Mouse (Mus musculus): ENCODE results near the gene Plekha3. TPM values are rescaled to one million over a fixed set of nuclear protein-coding genes. Genes with fewer than 3 reads are reported as not detected.

Gene Plekha3
- polyA plus RNA-seq, 2 experiments: 3.1 to 3.9 TPM

DNA sequence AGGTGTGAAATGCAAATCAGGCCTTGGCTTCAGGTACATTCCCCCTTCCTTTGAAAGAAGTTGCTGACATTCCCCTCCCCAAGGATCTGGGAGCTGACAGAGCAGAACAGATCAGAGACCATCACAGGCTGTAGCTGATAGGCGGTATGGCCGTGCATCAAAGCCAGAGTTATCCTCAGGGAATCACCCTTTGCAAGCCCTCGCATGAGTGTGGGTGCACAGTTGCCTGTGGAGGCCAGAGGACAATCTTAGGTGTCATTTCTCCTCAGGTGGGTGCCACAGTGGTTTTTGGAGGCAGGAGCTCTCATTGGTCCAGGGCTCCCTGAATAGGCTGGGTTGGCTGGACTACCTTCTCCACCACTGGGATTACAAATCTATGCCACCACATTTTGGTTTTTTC is 27.1 kb downstream of the Plekha3 start:
- no peak for DNase-seq (ENCODE audit: low read depth in 3 of 3, low spot score in 3 of 3)
- H3K9me3 ChIP-seq (ENCODE audit: control insufficient read depth, low read length): no peaks in the 10 kb centered on the region
- WGBS (ENCODE audit: insufficient replicate concordance): 76% methylated on average over 3 of the region's 3 CpGs
- no peaks in the 10 kb centered on the region for H3K4me1 ChIP-seq (replicated peaks; ENCODE audit: control insufficient read depth in 2 of 2, insufficient read depth in 2 of 2, low read length in 1 of 2)
- no peaks in the 10 kb centered on the region for H3K27me3 ChIP-seq (ENCODE audit: control insufficient read depth, insufficient read depth, low read length)
- H3K9ac ChIP-seq (replicated peaks): no peak overlapping the region
- no peak overlapping the region for H3K27ac ChIP-seq
- no peak overlapping the region for H3K4me2 ChIP-seq (ENCODE audit: low read depth)
- H3K4me3 ChIP-seq (ENCODE audit: insufficient read depth in 1 of 2, low read depth in 2 of 2, low read length in 2 of 2): no peak overlapping the region
- no peak for ATAC-seq (ENCODE audit: insufficient read depth)
- TF ChIP-seq EP300 (IDR thresholded peaks at IDR 0.05; ENCODE audit: low read depth): no peak
- TF ChIP-seq CTCF (IDR thresholded peaks at IDR 0.05; ENCODE audit: low read depth): no peak
- no peaks in the 10 kb centered on the region for H3K36me3 ChIP-seq (replicated peaks; ENCODE audit: control insufficient read depth, insufficient read depth, low read depth)

DNA sequence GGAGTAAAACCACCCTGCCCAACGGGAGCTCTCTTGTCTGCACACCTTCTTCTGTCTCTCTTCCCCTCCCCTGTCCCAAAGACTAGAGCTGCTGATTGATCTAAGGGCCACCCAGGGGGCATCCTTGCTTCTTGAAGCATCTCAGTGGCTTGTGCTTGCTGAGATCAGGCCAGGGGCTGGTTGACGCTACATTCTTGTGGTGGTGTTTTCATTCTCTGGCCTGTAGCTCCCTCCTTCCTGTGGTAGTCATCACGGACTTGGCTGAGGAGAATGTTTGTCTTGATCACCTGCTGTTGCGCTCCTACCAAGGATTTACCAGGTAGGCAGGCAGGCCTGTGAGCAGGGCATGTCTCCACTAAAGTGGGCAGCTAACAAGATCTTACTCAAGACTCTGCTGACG is 27.7 kb downstream of the Plekha3 start:
- Histone ChIP-seq H3K4me3 (ENCODE audit: insufficient read depth in 1 of 2, low read depth in 2 of 2, low read length in 2 of 2) (no peak overlapping the region), H3K9me3 (ENCODE audit: control insufficient read depth, low read length) (no peaks in the 10 kb centered on the region), H3K9ac (replicated peaks) (no peak overlapping the region), H3K36me3 (replicated peaks; ENCODE audit: control insufficient read depth, insufficient read depth, low read depth) (no peaks in the 10 kb centered on the region), H3K27ac (no peak overlapping the region), H3K4me1 (replicated peaks; ENCODE audit: control insufficient read depth in 2 of 2, insufficient read depth in 2 of 2, low read length in 1 of 2) (no peaks in the 10 kb centered on the region), H3K27me3 (ENCODE audit: control insufficient read depth, insufficient read depth, low read length) (no peaks in the 10 kb centered on the region), H3K4me2 (ENCODE audit: low read depth) (no peak overlapping the region)
- no peak for TF ChIP-seq EP300 (IDR thresholded peaks at IDR 0.05; ENCODE audit: low read depth)
- no peak for TF ChIP-seq CTCF (IDR thresholded peaks at IDR 0.05; ENCODE audit: low read depth)
- WGBS (ENCODE audit: insufficient replicate concordance): 63% methylated on average over 5 of the region's 5 CpGs
- DNase-seq (ENCODE audit: low read depth in 3 of 3, low spot score in 3 of 3): no peak
- no peak for ATAC-seq (ENCODE audit: insufficient read depth)

DNA sequence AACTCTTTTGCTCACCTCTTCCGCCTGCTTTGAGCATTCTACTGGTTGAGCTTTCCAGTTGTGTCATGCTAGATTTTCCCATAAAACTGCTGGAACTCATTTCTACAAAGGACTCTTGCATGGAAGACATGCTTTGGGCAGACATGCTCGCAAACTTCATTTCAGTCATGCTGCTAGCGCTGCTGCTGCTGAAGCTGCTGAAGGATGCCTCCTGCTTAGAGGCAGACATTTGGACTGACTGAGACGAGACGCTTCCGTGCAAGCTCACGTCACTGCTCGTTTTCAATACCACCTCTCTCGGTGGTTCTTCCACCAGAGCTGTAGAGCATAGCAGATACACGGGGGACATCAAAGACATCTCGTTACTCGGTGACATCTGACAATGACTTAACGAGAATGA is 30.6 kb downstream of the Plekha3 start:
- Histone ChIP-seq H3K27me3 (ENCODE audit: control insufficient read depth, insufficient read depth, low read length) (no peaks in the 10 kb centered on the region), H3K4me1 (replicated peaks; ENCODE audit: control insufficient read depth in 2 of 2, insufficient read depth in 2 of 2, low read length in 1 of 2) (no peaks in the 10 kb centered on the region), H3K27ac (no peak overlapping the region), H3K4me3 (ENCODE audit: insufficient read depth in 1 of 2, low read depth in 2 of 2, low read length in 2 of 2) (no peak overlapping the region), H3K9me3 (ENCODE audit: control insufficient read depth, low read length) (peaks cover 8% of the 10 kb centered on the region), H3K9ac (replicated peaks) (no peak overlapping the region), H3K4me2 (ENCODE audit: low read depth) (no peak overlapping the region), H3K36me3 (replicated peaks; ENCODE audit: control insufficient read depth, insufficient read depth, low read depth) (no peaks in the 10 kb centered on the region)
- TF ChIP-seq EP300 (IDR thresholded peaks at IDR 0.05; ENCODE audit: low read depth): no peak
- no peak for TF ChIP-seq CTCF (IDR thresholded peaks at IDR 0.05; ENCODE audit: low read depth)
- ATAC-seq (ENCODE audit: insufficient read depth): no peak
- no peak for DNase-seq (ENCODE audit: low read depth in 3 of 3, low spot score in 3 of 3)
- 79% methylated on average over 13 of the region's 13 CpGs for WGBS (ENCODE audit: insufficient replicate concordance)

DNA sequence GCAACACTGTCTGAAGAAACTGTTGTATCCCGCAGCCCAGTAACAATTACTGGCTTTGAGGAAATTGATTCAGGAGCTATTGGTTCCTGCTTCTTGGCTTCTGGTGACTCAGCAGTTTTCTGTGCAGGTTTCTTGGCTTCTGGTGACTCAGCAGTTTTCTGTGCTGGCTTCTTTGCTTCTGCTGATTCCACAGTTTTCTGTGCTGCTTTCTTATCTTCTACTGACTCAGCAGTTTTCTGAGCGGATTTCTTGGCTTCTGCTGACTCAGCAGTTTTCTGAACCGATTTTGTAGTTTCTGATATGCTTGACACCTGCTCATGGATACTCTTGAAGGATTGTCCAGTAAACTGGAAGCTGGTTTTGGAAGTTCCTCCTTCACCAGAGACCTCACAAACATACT is 33.4 kb downstream of the Plekha3 start:
- Histone ChIP-seq H3K27me3 (ENCODE audit: control insufficient read depth, insufficient read depth, low read length) (no peaks in the 10 kb centered on the region), H3K27ac (no peak overlapping the region), H3K36me3 (replicated peaks; ENCODE audit: control insufficient read depth, insufficient read depth, low read depth) (no peaks in the 10 kb centered on the region), H3K4me2 (ENCODE audit: low read depth) (no peak overlapping the region), H3K9ac (replicated peaks) (no peak overlapping the region), H3K9me3 (ENCODE audit: control insufficient read depth, low read length) (peaks cover 13% of the 10 kb centered on the region), H3K4me3 (ENCODE audit: insufficient read depth in 1 of 2, low read depth in 2 of 2, low read length in 2 of 2) (no peak overlapping the region), H3K4me1 (replicated peaks; ENCODE audit: control insufficient read depth in 2 of 2, insufficient read depth in 2 of 2, low read length in 1 of 2) (no peaks in the 10 kb centered on the region)
- DNase-seq (ENCODE audit: low read depth in 3 of 3, low spot score in 3 of 3): peak; percentile 7 to 31 (median 13)
- TF ChIP-seq CTCF (IDR thresholded peaks at IDR 0.05; ENCODE audit: low read depth): no peak
- no peak for TF ChIP-seq EP300 (IDR thresholded peaks at IDR 0.05; ENCODE audit: low read depth)
- ATAC-seq (ENCODE audit: insufficient read depth): no peak
- WGBS (ENCODE audit: insufficient replicate concordance): 67% methylated on average over 3 of the region's 3 CpGs

DNA sequence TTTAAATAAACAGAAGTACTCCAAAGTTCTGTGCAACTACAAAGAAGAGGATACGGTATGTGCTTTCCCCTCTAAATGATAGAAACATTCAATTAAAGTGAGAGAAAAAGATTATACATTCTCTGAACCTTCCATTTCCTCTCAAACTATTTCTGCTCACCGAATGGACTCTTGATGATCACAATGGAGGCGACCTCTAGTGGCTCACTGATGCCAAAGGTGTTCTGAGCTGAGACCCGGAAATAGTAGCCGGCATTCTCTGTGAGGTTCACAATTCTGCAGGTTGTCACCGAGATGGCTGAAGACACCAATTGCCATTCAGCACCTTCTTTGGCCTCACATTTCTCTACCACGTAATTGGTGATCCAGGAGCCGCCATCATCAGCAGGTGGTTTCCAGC is 39.9 kb downstream of the Plekha3 start:
- Histone ChIP-seq H3K4me2 (ENCODE audit: low read depth) (no peak overlapping the region), H3K36me3 (replicated peaks; ENCODE audit: control insufficient read depth, insufficient read depth, low read depth) (no peaks in the 10 kb centered on the region), H3K27me3 (ENCODE audit: control insufficient read depth, insufficient read depth, low read length) (no peaks in the 10 kb centered on the region), H3K9ac (replicated peaks) (no peak overlapping the region), H3K4me1 (replicated peaks; ENCODE audit: control insufficient read depth in 2 of 2, insufficient read depth in 2 of 2, low read length in 1 of 2) (no peaks in the 10 kb centered on the region), H3K9me3 (ENCODE audit: control insufficient read depth, low read length) (peaks cover 5% of the 10 kb centered on the region), H3K4me3 (ENCODE audit: insufficient read depth in 1 of 2, low read depth in 2 of 2, low read length in 2 of 2) (no peak overlapping the region), H3K27ac (no peak overlapping the region)
- ATAC-seq (ENCODE audit: insufficient read depth): no peak
- TF ChIP-seq CTCF (IDR thresholded peaks at IDR 0.05; ENCODE audit: low read depth): peak; percentile 28
- no peak for TF ChIP-seq EP300 (IDR thresholded peaks at IDR 0.05; ENCODE audit: low read depth)
- 59% methylated on average over 8 of the region's 8 CpGs for WGBS (ENCODE audit: insufficient replicate concordance)
- DNase-seq (ENCODE audit: low read depth in 3 of 3, low spot score in 3 of 3): no peak
